Mouse (Mus musculus): ENCODE data around the gene Nrxn3. TPM values are rescaled to one million over a fixed set of nuclear protein-coding genes. Genes with fewer than 3 reads are reported as not detected.

The Nrxn3 gene
- polyA plus RNA-seq, 1 experiment = 0.19 TPM

GRCm38 (mm10) chr12:88800990-88801655, 78.4 kb downstream of the Nrxn3 start:
- TF ChIP-seq CTCF (IDR thresholded peaks at IDR 0.05; ENCODE audit: borderline replicate concordance, control insufficient read depth, extremely low read depth, insufficient read depth, low read length, poor library complexity) = no peak
- TF ChIP-seq POLR2A (IDR thresholded peaks at IDR 0.05; ENCODE audit: control insufficient read depth, extremely low read depth, insufficient read depth, low read length, poor library complexity) = no peak
- no peak for DNase-seq
- WGBS = 47% methylated on average over 6 of the region's 6 CpGs
- H3K4me1 ChIP-seq (replicated peaks; ENCODE audit: control insufficient read depth, insufficient read depth, low read length) = no peaks in the 10 kb centered on the region
- H3K27me3 ChIP-seq (ENCODE audit: control insufficient read depth, insufficient read depth, low read length) = no peaks in the 10 kb centered on the region
- no peak overlapping the region for H3K27ac ChIP-seq (ENCODE audit: control insufficient read depth, insufficient read depth, low read length)
- no peak overlapping the region for H3K4me3 ChIP-seq (ENCODE audit: control insufficient read depth, insufficient read depth, low read length)
- no peaks in the 10 kb centered on the region for H3K36me3 ChIP-seq (ENCODE audit: control insufficient read depth, insufficient read depth, low read length)

- no peak overlapping the region for H3K4me3 ChIP-seq (ENCODE audit: control insufficient read depth, insufficient read depth, low read length)
- H3K36me3 ChIP-seq (ENCODE audit: control insufficient read depth, insufficient read depth, low read length) = no peaks in the 10 kb centered on the region
- 83% methylated on average over 1 of the region's 1 CpGs for WGBS
- no peak for DNase-seq
- no peaks in the 10 kb centered on the region for H3K4me1 ChIP-seq (replicated peaks; ENCODE audit: control insufficient read depth, insufficient read depth, low read length)
- no peak overlapping the region for H3K27ac ChIP-seq (ENCODE audit: control insufficient read depth, insufficient read depth, low read length)
- H3K27me3 ChIP-seq (ENCODE audit: control insufficient read depth, insufficient read depth, low read length) = no peaks in the 10 kb centered on the region
- no peak for TF ChIP-seq POLR2A (IDR thresholded peaks at IDR 0.05; ENCODE audit: control insufficient read depth, extremely low read depth, insufficient read depth, low read length, poor library complexity)
- TF ChIP-seq CTCF (IDR thresholded peaks at IDR 0.05; ENCODE audit: borderline replicate concordance, control insufficient read depth, extremely low read depth, insufficient read depth, low read length, poor library complexity) = no peak
Observed at GRCm38 (mm10) chr12:88801656-88802007, 79.0 kb downstream of the Nrxn3 start.

GRCm38 (mm10) chr12:88808947-88809346, 86.3 kb downstream of the Nrxn3 start:
- 93% methylated on average over 1 of the region's 1 CpGs for WGBS

GRCm38 (mm10) chr12:88812173-88812572, 89.5 kb downstream of the Nrxn3 start:
- Histone ChIP-seq H3K27ac (ENCODE audit: control insufficient read depth, insufficient read depth, low read length) (no peak overlapping the region), H3K4me3 (ENCODE audit: control insufficient read depth, insufficient read depth, low read length) (no peak overlapping the region), H3K36me3 (ENCODE audit: control insufficient read depth, insufficient read depth, low read length) (no peaks in the 10 kb centered on the region), H3K27me3 (ENCODE audit: control insufficient read depth, insufficient read depth, low read length) (no peaks in the 10 kb centered on the region), H3K4me1 (replicated peaks; ENCODE audit: control insufficient read depth, insufficient read depth, low read length) (no peaks in the 10 kb centered on the region)
- TF ChIP-seq CTCF (IDR thresholded peaks at IDR 0.05; ENCODE audit: borderline replicate concordance, control insufficient read depth, extremely low read depth, insufficient read depth, low read length, poor library complexity) (no peak), POLR2A (IDR thresholded peaks at IDR 0.05; ENCODE audit: control insufficient read depth, extremely low read depth, insufficient read depth, low read length, poor library complexity) (no peak)
- DNase-seq = no peak
- WGBS = 37% methylated on average over 5 of the region's 5 CpGs

More at GRCm38 (mm10) chr12:88808947-88809346, 86.3 kb downstream of the Nrxn3 start:
- no peak for DNase-seq
- Histone ChIP-seq H3K4me1 (replicated peaks; ENCODE audit: control insufficient read depth, insufficient read depth, low read length) (no peaks in the 10 kb centered on the region), H3K36me3 (ENCODE audit: control insufficient read depth, insufficient read depth, low read length) (no peaks in the 10 kb centered on the region), H3K27me3 (ENCODE audit: control insufficient read depth, insufficient read depth, low read length) (no peaks in the 10 kb centered on the region), H3K4me3 (ENCODE audit: control insufficient read depth, insufficient read depth, low read length) (no peak overlapping the region), H3K27ac (ENCODE audit: control insufficient read depth, insufficient read depth, low read length) (no peak overlapping the region)
- TF ChIP-seq CTCF (IDR thresholded peaks at IDR 0.05; ENCODE audit: borderline replicate concordance, control insufficient read depth, extremely low read depth, insufficient read depth, low read length, poor library complexity) = no peak
- TF ChIP-seq POLR2A (IDR thresholded peaks at IDR 0.05; ENCODE audit: control insufficient read depth, extremely low read depth, insufficient read depth, low read length, poor library complexity) = no peak

GRCm38 (mm10) chr12:88816865-88817264, 94.2 kb downstream of the Nrxn3 start:
- Histone ChIP-seq H3K27ac (ENCODE audit: control insufficient read depth, insufficient read depth, low read length) (no peak overlapping the region), H3K36me3 (ENCODE audit: control insufficient read depth, insufficient read depth, low read length) (no peaks in the 10 kb centered on the region), H3K4me3 (ENCODE audit: control insufficient read depth, insufficient read depth, low read length) (no peak overlapping the region), H3K27me3 (ENCODE audit: control insufficient read depth, insufficient read depth, low read length) (no peaks in the 10 kb centered on the region), H3K4me1 (replicated peaks; ENCODE audit: control insufficient read depth, insufficient read depth, low read length) (no peaks in the 10 kb centered on the region)
- DNase-seq = no peak
- 94% methylated on average over 5 of the region's 5 CpGs for WGBS
- TF ChIP-seq POLR2A (IDR thresholded peaks at IDR 0.05; ENCODE audit: control insufficient read depth, extremely low read depth, insufficient read depth, low read length, poor library complexity) (no peak), CTCF (IDR thresholded peaks at IDR 0.05; ENCODE audit: borderline replicate concordance, control insufficient read depth, extremely low read depth, insufficient read depth, low read length, poor library complexity) (no peak)

GRCm38 (mm10) chr12:88818622-88819334, 96.1 kb downstream of the Nrxn3 start:
- DNase-seq = no peak
- Histone ChIP-seq H3K4me3 (ENCODE audit: control insufficient read depth, insufficient read depth, low read length) (no peak overlapping the region), H3K4me1 (replicated peaks; ENCODE audit: control insufficient read depth, insufficient read depth, low read length) (no peaks in the 10 kb centered on the region), H3K27ac (ENCODE audit: control insufficient read depth, insufficient read depth, low read length) (no peak overlapping the region), H3K27me3 (ENCODE audit: control insufficient read depth, insufficient read depth, low read length) (no peaks in the 10 kb centered on the region), H3K36me3 (ENCODE audit: control insufficient read depth, insufficient read depth, low read length) (no peaks in the 10 kb centered on the region)
- 97% methylated on average over 4 of the region's 4 CpGs for WGBS
- TF ChIP-seq CTCF (IDR thresholded peaks at IDR 0.05; ENCODE audit: borderline replicate concordance, control insufficient read depth, extremely low read depth, insufficient read depth, low read length, poor library complexity) (no peak), POLR2A (IDR thresholded peaks at IDR 0.05; ENCODE audit: control insufficient read depth, extremely low read depth, insufficient read depth, low read length, poor library complexity) (no peak)

All from thymus, adult 2 months (tissue).